21 mouse cellular contexts compared by ENCODE assay signal in the genomic region with DNA sequence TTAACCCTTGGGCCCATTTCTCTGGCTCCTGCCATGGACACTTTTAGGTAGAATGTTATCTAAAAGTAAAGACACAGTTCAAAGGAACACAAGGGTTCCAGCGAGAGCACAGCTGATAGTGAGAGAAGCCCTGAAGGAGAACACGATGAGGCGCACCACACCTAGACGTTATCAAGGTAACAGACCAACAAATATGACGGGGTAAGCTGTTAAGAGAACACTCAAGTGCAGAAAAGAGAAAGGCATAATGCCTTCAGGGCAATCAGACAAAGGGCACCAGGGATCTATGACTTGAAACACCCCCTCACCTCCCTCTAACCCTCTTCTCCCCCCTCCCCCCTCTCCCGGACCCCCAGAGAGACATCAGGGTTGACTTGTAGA. TPM values are rescaled to one million over a fixed set of nuclear protein-coding genes. Genes with fewer than 3 reads are reported as not detected.
DNase-seq lines count a peak whose midpoint lies in the region; ATAC-seq and TF ChIP-seq lines count a peak whose summit lies in the region.
"Had no signal": no experiment of that assay in that cellular context is flagged by ENCODE, and none has a peak within 500 bp of the region (broad histone marks: within the 10 kb centered on the region; RNA-seq: fewer than 3 reads in every experiment).

No protein-coding gene starts in this region.

- H3K9ac ChIP-seq in hindbrain, embryonic 16.5 days (ENCODE audit: low read depth, low read length) = no peak overlapping the region
- H3K9ac ChIP-seq in midbrain, embryonic 11.5 days (ENCODE audit: low read length) = no peak overlapping the region
- H3K9ac ChIP-seq in midbrain, postnatal 0 days (replicated peaks; ENCODE audit: low read length, poor library complexity, severe bottlenecking) = no peak overlapping the region
- 0 out of 2 replicates have a peak overlapping the region, but pooled peaks have one; percentile 39 for H3K9ac ChIP-seq in MEL (ENCODE audit: control insufficient read depth, low read depth, low read length, poor library complexity, severe bottlenecking)
- H3K9ac ChIP-seq: embryonic facial prominence, embryonic 13.5 days; forebrain, embryonic 13.5 days; heart, embryonic 15.5 days had no signal

- H3K4me3 ChIP-seq in cerebellum, adult 2 months (replicated peaks; ENCODE audit: insufficient read depth, low read depth, low read length) = no peak overlapping the region
- H3K4me3 ChIP-seq in hindbrain, embryonic 16.5 days (ENCODE audit: low read length) = no peak overlapping the region
- no peak overlapping the region for H3K4me3 ChIP-seq in hindbrain, embryonic 10.5 days
- no peak overlapping the region for H3K4me3 ChIP-seq in midbrain, embryonic 11.5 days (ENCODE audit: low read depth, low read length)
- no peak overlapping the region for H3K4me3 ChIP-seq in midbrain, postnatal 0 days (ENCODE audit: low read depth, low read length)
- peak overlapping the region; percentile 23 to 37; a peak in 3 of 4 replicates for H3K4me3 ChIP-seq in MEL (ENCODE audit: control insufficient read depth in 1 of 2, insufficient read depth in 1 of 2, low read depth in 2 of 2, low read length in 2 of 2)
- H3K4me3 ChIP-seq: embryonic facial prominence, embryonic 13.5 days; forebrain, embryonic 13.5 days; heart, adult 2 months; heart, embryonic 15.5 days had no signal

- TF ChIP-seq POLR2A in cerebellum, adult 2 months (IDR thresholded peaks at IDR 0.05; ENCODE audit: borderline replicate concordance, insufficient read depth, low read length) = no peak
- no peak for TF ChIP-seq POLR2A in MEL (IDR thresholded peaks at IDR 0.05; ENCODE audit: control insufficient read depth in 1 of 2, insufficient read depth in 1 of 2, low read depth in 1 of 2, low read length in 2 of 2, poor library complexity in 1 of 2)

- no peaks in the 10 kb centered on the region for H3K9me3 ChIP-seq in hindbrain, embryonic 16.5 days (ENCODE audit: control insufficient read depth, low read length)
- no peaks in the 10 kb centered on the region for H3K9me3 ChIP-seq in hindbrain, embryonic 10.5 days
- H3K9me3 ChIP-seq in midbrain, embryonic 11.5 days (ENCODE audit: control insufficient read depth, low read length) = no peaks in the 10 kb centered on the region
- H3K9me3 ChIP-seq in midbrain, postnatal 0 days (ENCODE audit: low read length) = no peaks in the 10 kb centered on the region
- H3K9me3 ChIP-seq in MEL (replicated peaks; ENCODE audit: insufficient read depth, low read length) = no peaks in the 10 kb centered on the region
- H3K9me3 ChIP-seq: embryonic facial prominence, embryonic 13.5 days; forebrain, embryonic 13.5 days; G1E; heart, embryonic 15.5 days had no signal

- no peak for TF ChIP-seq RAD21 in MEL (IDR thresholded peaks at IDR 0.05; ENCODE audit: low read depth, low read length)

- 0 out of 2 replicates have a peak overlapping the region, but pooled peaks have one; percentile 42 for H3K27ac ChIP-seq in cerebellum, adult 2 months (ENCODE audit: insufficient read depth, low read length)
- H3K27ac ChIP-seq in hindbrain, embryonic 16.5 days (ENCODE audit: low read depth, low read length) = peak overlapping the region; percentile 29; the same call in 1 of the 2 replicates
- no peak overlapping the region for H3K27ac ChIP-seq in hindbrain, embryonic 10.5 days
- H3K27ac ChIP-seq in midbrain, embryonic 11.5 days (ENCODE audit: low read depth, low read length) = no peak overlapping the region
- H3K27ac ChIP-seq in midbrain, postnatal 0 days (ENCODE audit: low read depth, low read length) = no peak overlapping the region
- peak overlapping the region; percentile 98 for H3K27ac ChIP-seq in MEL (ENCODE audit: control insufficient read depth, low read depth, low read length)
- H3K27ac ChIP-seq: embryonic facial prominence, embryonic 13.5 days; heart, adult 2 months; heart, embryonic 15.5 days had no signal

- peak in 1 of 2 experiments; percentile 37; a peak in 1 of 4 replicates for TF ChIP-seq EP300 in MEL (IDR thresholded peaks at IDR 0.05; ENCODE audit: low read depth in 1 of 2, low read length in 2 of 2)

- ATAC-seq in hindbrain, embryonic 16.5 days = no peak
- no peak for ATAC-seq in midbrain, embryonic 11.5 days (ENCODE audit: low FRiP score)
- no peak for ATAC-seq in midbrain, postnatal 0 days (ENCODE audit: low FRiP score)
- ATAC-seq: CD4-positive, CD25-positive, alpha-beta regulatory T cell, adult 4 months; forebrain, embryonic 13.5 days had no signal

- peaks cover 41% of the 10 kb centered on the region for H3K4me1 ChIP-seq in cerebellum, adult 2 months (ENCODE audit: control insufficient read depth, insufficient read depth, low read length)
- peaks cover 10% of the 10 kb centered on the region for H3K4me1 ChIP-seq in hindbrain, embryonic 16.5 days (ENCODE audit: control insufficient read depth, insufficient read depth, low read depth, low read length)
- peaks cover 17% of the 10 kb centered on the region for H3K4me1 ChIP-seq in hindbrain, embryonic 10.5 days (replicated peaks)
- H3K4me1 ChIP-seq in midbrain, embryonic 11.5 days (ENCODE audit: control insufficient read depth, insufficient read depth, low read length) = peaks cover 6% of the 10 kb centered on the region
- H3K4me1 ChIP-seq in midbrain, postnatal 0 days (ENCODE audit: insufficient read depth, low read length) = 0 out of 2 replicates have a peak, but pooled peaks cover 2% of the 10 kb centered on the region
- H3K4me1 ChIP-seq in MEL (ENCODE audit: control insufficient read depth in 1 of 2, insufficient read depth in 2 of 2, low read length in 2 of 2) = peaks cover 4 to 7% of the 10 kb centered on the region in 2 experiments
- H3K4me1 ChIP-seq: heart, embryonic 15.5 days had no signal

- DNase-seq in cerebellum, adult 2 months = no peak
- no peak for DNase-seq in cerebellum, adult 18-20 months
- no peak for DNase-seq in hindbrain, embryonic 10.5 days (ENCODE audit: low spot score)
- peak; percentile 81 for DNase-seq in midbrain, embryonic 11.5 days (ENCODE audit: low spot score, missing footprints)
- no peak for DNase-seq in midbrain, postnatal 0 days (ENCODE audit: low spot score)
- peak; percentile 72 for DNase-seq in MEL (ENCODE audit: low read depth, low spot score)
- DNase-seq in lung, postnatal 10 days = no peak
- DNase-seq: adrenal gland, postnatal 10 days; B cell, adult 2 months; gastrocnemius, postnatal 14 days; heart, adult 2 months; heart, postnatal 14 days had no signal

- no peaks in the 10 kb centered on the region for H3K27me3 ChIP-seq in cerebellum, adult 2 months (ENCODE audit: control insufficient read depth, insufficient read depth, low read length)
- H3K27me3 ChIP-seq in hindbrain, embryonic 16.5 days (replicated peaks; ENCODE audit: control insufficient read depth, insufficient read depth, low read length) = no peaks in the 10 kb centered on the region
- no peaks in the 10 kb centered on the region for H3K27me3 ChIP-seq in hindbrain, embryonic 10.5 days (ENCODE audit: insufficient read depth, poor library complexity, severe bottlenecking)
- H3K27me3 ChIP-seq in midbrain, embryonic 11.5 days (ENCODE audit: control insufficient read depth, insufficient read depth, low read length) = no peaks in the 10 kb centered on the region
- no peaks in the 10 kb centered on the region for H3K27me3 ChIP-seq in midbrain, postnatal 0 days (ENCODE audit: insufficient read depth, low read length)
- no peaks in the 10 kb centered on the region for H3K27me3 ChIP-seq in MEL (ENCODE audit: control insufficient read depth in 1 of 2, insufficient read depth in 2 of 2, low read length in 2 of 2)
- H3K27me3 ChIP-seq: embryonic facial prominence, embryonic 13.5 days; forebrain, embryonic 13.5 days; heart, embryonic 15.5 days had no signal

- no peaks in the 10 kb centered on the region for H3K79me2 ChIP-seq in MEL (ENCODE audit: control insufficient read depth, insufficient read depth, low read length, poor library complexity)

- H3K4me2 ChIP-seq in hindbrain, embryonic 16.5 days (ENCODE audit: low read length) = no peak overlapping the region
- H3K4me2 ChIP-seq in midbrain, embryonic 11.5 days = no peak overlapping the region
- H3K4me2 ChIP-seq in midbrain, postnatal 0 days (ENCODE audit: low read depth, low read length, poor library complexity, severe bottlenecking) = no peak overlapping the region
- H3K4me2 ChIP-seq: embryonic facial prominence, embryonic 13.5 days; forebrain, embryonic 13.5 days; heart, embryonic 11.5 days; heart, embryonic 15.5 days had no signal

- WGBS in cerebellum, adult 2 months = 64% methylated on average over 6 of the region's 6 CpGs
- 69% methylated on average over 6 of the region's 6 CpGs for WGBS in hindbrain, embryonic 16.5 days
- WGBS in hindbrain, embryonic 10.5 days = 69% methylated on average over 6 of the region's 6 CpGs
- WGBS in midbrain, embryonic 11.5 days = 73% methylated on average over 6 of the region's 6 CpGs
- WGBS in midbrain, postnatal 0 days = 63% methylated on average over 6 of the region's 6 CpGs

- 0 out of 2 replicates have a peak, but pooled peaks cover 2% of the 10 kb centered on the region for H3K36me3 ChIP-seq in hindbrain, embryonic 16.5 days (ENCODE audit: control insufficient read depth, insufficient read depth, low read length)
- H3K36me3 ChIP-seq in hindbrain, embryonic 10.5 days = peaks cover 30% of the 10 kb centered on the region
- no peaks in the 10 kb centered on the region; the same call in 1 of the 2 replicates for H3K36me3 ChIP-seq in midbrain, embryonic 11.5 days (ENCODE audit: control insufficient read depth, insufficient read depth, low read length)
- H3K36me3 ChIP-seq in midbrain, postnatal 0 days (ENCODE audit: insufficient read depth, low read length) = peaks cover 5% of the 10 kb centered on the region; the same call in 1 of the 2 replicates
- H3K36me3 ChIP-seq in MEL (ENCODE audit: control insufficient read depth in 1 of 2, insufficient read depth in 2 of 2, low read length in 2 of 2) = peaks cover 0 to 7% of the 10 kb centered on the region in 2 experiments; a peak in 2 of 4 replicates

- TF ChIP-seq CTCF in cerebellum, adult 2 months (IDR thresholded peaks at IDR 0.05; ENCODE audit: borderline replicate concordance, insufficient read depth, low read depth, low read length) = no peak
- no peak for TF ChIP-seq CTCF in midbrain, postnatal 0 days (IDR thresholded peaks at IDR 0.05)
- no peak for TF ChIP-seq CTCF in MEL (IDR thresholded peaks at IDR 0.05 in 2 of 3, conservative IDR thresholded peaks at IDR 0.05 in 1 of 3; ENCODE audit: control insufficient read depth in 1 of 3, insufficient read depth in 1 of 3, low read depth in 2 of 3, low read length in 3 of 3, poor library complexity in 1 of 3, severe bottlenecking in 1 of 3)

RNA-seq across cellular contexts. Expression of gene Zbtb40, which starts 33.1 kb away (rescaled TPM):
- 10.2 and 12.6 TPM in 2 replicates for polyA plus RNA-seq in cerebellum, adult 2 months (2012; rRNA removed)
- 3.2 and 4.4 TPM in 2 replicates for polyA plus RNA-seq in hindbrain, embryonic 16.5 days (2015; fragmentation: Nextera tagmentation; extraction: Ambion mirVana)
- polyA plus RNA-seq in hindbrain, embryonic 10.5 days (2016; fragmentation: Nextera tagmentation; extraction: Ambion mirVana) = 5.5 TPM in 2 replicates
- polyA plus RNA-seq in midbrain, embryonic 11.5 days (2014; fragmentation: Nextera tagmentation; extraction: Ambion mirVana) = 3.4 and 4.2 TPM in 2 replicates
- total RNA-seq in midbrain, postnatal 0 days (2014; rRNA removed) = 7.5 and 8.4 TPM in 2 replicates
- 0.99 and 1.2 TPM in 2 replicates for polyA plus RNA-seq in midbrain, postnatal 0 days (2015; fragmentation: Nextera tagmentation; extraction: Ambion mirVana)
- 8.6 and 9.6 TPM in 2 replicates for total RNA-seq in MEL (2012; rRNA removed)
- polyA plus RNA-seq in MEL (2012; ENCODE audit: insufficient read depth in 1 of 2, insufficient read length in 2 of 2, low read depth in 1 of 2, low replicate concordance in 2 of 2, missing spikeins in 1 of 2) = 10 to 100 TPM in 1 of 2 experiments, not detected in 1; 14.4 TPM

RNA-seq across cellular contexts. Expression of gene Epha8, which starts 58.9 kb away (rescaled TPM):
- 44.5 and 51.9 TPM in 2 replicates for polyA plus RNA-seq in cerebellum, adult 2 months (2012; rRNA removed)
- 8.8 and 14.0 TPM in 2 replicates for polyA plus RNA-seq in hindbrain, embryonic 16.5 days (2015; fragmentation: Nextera tagmentation; extraction: Ambion mirVana)
- 2.4 and 4.6 TPM in 2 replicates for polyA plus RNA-seq in hindbrain, embryonic 10.5 days (2016; fragmentation: Nextera tagmentation; extraction: Ambion mirVana)
- polyA plus RNA-seq in midbrain, embryonic 11.5 days (2014; fragmentation: Nextera tagmentation; extraction: Ambion mirVana) = 4.1 and 5.0 TPM in 2 replicates
- total RNA-seq in midbrain, postnatal 0 days (2014; rRNA removed) = 49.9 and 51.1 TPM in 2 replicates
- 17.3 and 18.3 TPM in 2 replicates for polyA plus RNA-seq in midbrain, postnatal 0 days (2015; fragmentation: Nextera tagmentation; extraction: Ambion mirVana)
- not detected in 2 replicates for total RNA-seq in MEL (2012; rRNA removed)
- polyA plus RNA-seq in MEL (2012; ENCODE audit: insufficient read depth in 1 of 2, insufficient read length in 2 of 2, low read depth in 1 of 2, low replicate concordance in 2 of 2, missing spikeins in 1 of 2) = under 1 TPM in 1 of 2 experiments, not detected in 1; 0.03 TPM
- total RNA-seq: gastrocnemius, adult 18-20 months; gastrocnemius, postnatal 14 days; heart, adult 2 months; heart, postnatal 14 days; hematopoietic stem cell, adult 5-6 weeks had no signal
- polyA plus RNA-seq: CD4-positive, CD25-positive, alpha-beta regulatory T cell, adult 4 months; G1E; heart, embryonic 11.5 days had no signal

Comparison
In these comparisons a context has a peak if more than half of its experiments do, and no peak if none do; other contexts are left out.
1. DNase-seq: peak in midbrain, embryonic 11.5 days (single experiment) and MEL (single experiment); none in cerebellum, adult 2 months (0 of 2), cerebellum, adult 18-20 months (0 of 2), hindbrain, embryonic 10.5 days (single experiment), midbrain, postnatal 0 days (single experiment) and lung, postnatal 10 days (single experiment).
2. H3K27ac ChIP-seq: peak in cerebellum, adult 2 months (single experiment), hindbrain, embryonic 16.5 days (single experiment) and MEL (single experiment); none in hindbrain, embryonic 10.5 days (single experiment), midbrain, embryonic 11.5 days (single experiment) and midbrain, postnatal 0 days (single experiment).
3. H3K4me3 ChIP-seq: peak in MEL (2 of 2); none in cerebellum, adult 2 months (single experiment), hindbrain, embryonic 16.5 days (single experiment), hindbrain, embryonic 10.5 days (single experiment), midbrain, embryonic 11.5 days (single experiment) and midbrain, postnatal 0 days (single experiment).